Mouse (Mus musculus) ES-Bruce4 (cell line): ENCODE results near the gene Grm1. TPM values are rescaled to one million over a fixed set of nuclear protein-coding genes. Genes with fewer than 3 reads are reported as not detected.

ENCODE experiments used
- H3K27ac ChIP-seq: 2 replicates; pipeline ENCODE4 v1.5.1; 2012; ENCODE audit warnings: low read length, inconsistent platforms; ENCODE audit not compliant: insufficient read depth
- H3K27me3 ChIP-seq: 2 replicates; pipeline ENCODE4 v1.6.1; 2012; ENCODE audit warnings: mild to moderate bottlenecking, low read length, inconsistent platforms; ENCODE audit not compliant: control insufficient read depth, poor library complexity, insufficient read depth, severe bottlenecking
- H3K36me3 ChIP-seq: 2 replicates; pipeline ENCODE4 v1.6.1; 2012; ENCODE audit warnings: inconsistent platforms, mild to moderate bottlenecking, low read length, moderate library complexity; ENCODE audit not compliant: control insufficient read depth, poor library complexity, insufficient read depth, severe bottlenecking
- H3K4me1 ChIP-seq: one replicate; pipeline ENCODE4 v1.8.1; 2011; ENCODE audit warnings: low read length; ENCODE audit not compliant: control insufficient read depth, insufficient read depth
- H3K4me3 ChIP-seq: 2 replicates; pipeline ENCODE4 v1.5.1; 2011; ENCODE audit warnings: low read depth, mild to moderate bottlenecking, low read length
- H3K9ac ChIP-seq: 2 replicates; pipeline ENCODE4 v1.6.1; 2012; ENCODE audit warnings: low read depth, mild to moderate bottlenecking, inconsistent platforms; ENCODE audit not compliant: poor library complexity, severe bottlenecking
- H3K9me3 ChIP-seq: replicated peaks from 2 replicates; pipeline ENCODE4 v1.6.1; 2012; ENCODE audit warnings: mild to moderate bottlenecking, low read length, inconsistent platforms; ENCODE audit not compliant: control insufficient read depth, poor library complexity, insufficient read depth, severe bottlenecking
- CTCF ChIP-seq: IDR thresholded peaks from one replicate; pipeline ENCODE4 v1.8.1; 2011; ENCODE audit warnings: low read depth, low read length
- EP300 ChIP-seq: IDR thresholded peaks from 2 replicates; pipeline ENCODE4 v1.6.1; 2011; ENCODE audit warnings: low read depth, low read length; ENCODE audit not compliant: insufficient read depth
- POLR2A ChIP-seq: IDR thresholded peaks from one replicate; pipeline ENCODE4 v1.8.1; 2011; ENCODE audit warnings: low read length; ENCODE audit not compliant: insufficient read depth
- polyA plus RNA-seq: library from polyadenylated mRNA; stranded (reverse); fragments of >200 nt; gene quantifications from 2 replicates; pipeline ENCODE4 v1.2.4, GENCODE M21; 2011; ENCODE audit warnings: low read depth; ENCODE audit not compliant: missing spikeins, insufficient read depth, insufficient read length

Grm1 gene
- polyA plus RNA-seq = not detected in 2 replicates

GRCm38 (mm10) chr10:11081611-11082398 lies at the start of gene Grm1:
Grm1 (minus strand) TSS chr10:11082356.
- Histone ChIP-seq H3K27me3 (no peaks in the 10 kb centered on the region; the same call in 1 of the 2 replicates), H3K4me3 (peak within 1 kb of the TSS; percentile 58), H3K27ac (no peak within 1 kb of the TSS), H3K9ac (no peak within 1 kb of the TSS), H3K9me3 (no peaks in the 10 kb centered on the region), H3K4me1 (no peaks in the 10 kb centered on the region), H3K36me3 (no peaks in the 10 kb centered on the region)
- TF ChIP-seq CTCF (no peak), POLR2A (no peak), EP300 (no peak)

GRCm38 (mm10) chr10:11121781-11122180 lies 39.6 kb upstream of the Grm1 start:
- TF ChIP-seq EP300 = no peak
- TF ChIP-seq POLR2A = no peak
- TF ChIP-seq CTCF = no peak
- Histone ChIP-seq H3K9ac (no peak overlapping the region), H3K36me3 (no peaks in the 10 kb centered on the region), H3K4me3 (no peak overlapping the region), H3K27ac (no peak overlapping the region), H3K27me3 (no peaks in the 10 kb centered on the region), H3K9me3 (no peaks in the 10 kb centered on the region), H3K4me1 (no peaks in the 10 kb centered on the region)

GRCm38 (mm10) chr10:11098475-11099044 lies 16.4 kb upstream of the Grm1 start:
- TF ChIP-seq CTCF (no peak), EP300 (no peak), POLR2A (no peak)
- H3K4me1 ChIP-seq = no peaks in the 10 kb centered on the region
- H3K4me3 ChIP-seq = no peak overlapping the region
- H3K9ac ChIP-seq = no peak overlapping the region
- H3K27me3 ChIP-seq = no peaks in the 10 kb centered on the region
- no peaks in the 10 kb centered on the region for H3K9me3 ChIP-seq
- no peaks in the 10 kb centered on the region for H3K36me3 ChIP-seq
- no peak overlapping the region for H3K27ac ChIP-seq

GRCm38 (mm10) chr10:11086348-11086747 lies 4.2 kb upstream of the Grm1 start:
- TF ChIP-seq EP300 (no peak), POLR2A (no peak), CTCF (no peak)
- no peaks in the 10 kb centered on the region for H3K9me3 ChIP-seq
- H3K9ac ChIP-seq = no peak overlapping the region
- no peak overlapping the region for H3K4me3 ChIP-seq
- H3K36me3 ChIP-seq = no peaks in the 10 kb centered on the region
- no peak overlapping the region for H3K27ac ChIP-seq
- H3K4me1 ChIP-seq = no peaks in the 10 kb centered on the region
- H3K27me3 ChIP-seq = no peaks in the 10 kb centered on the region

- no peaks in the 10 kb centered on the region for H3K36me3 ChIP-seq
- no peaks in the 10 kb centered on the region for H3K9me3 ChIP-seq
- no peaks in the 10 kb centered on the region; the same call in 1 of the 2 replicates for H3K27me3 ChIP-seq
- no peak overlapping the region; the same call in 1 of the 2 replicates for H3K4me3 ChIP-seq
- H3K4me1 ChIP-seq = no peaks in the 10 kb centered on the region
- H3K27ac ChIP-seq = no peak overlapping the region
- H3K9ac ChIP-seq = no peak overlapping the region
- no peak for TF ChIP-seq CTCF
- TF ChIP-seq POLR2A = no peak
- no peak for TF ChIP-seq EP300
Measured at GRCm38 (mm10) chr10:11080725-11081610, 1.2 kb downstream of the Grm1 start.
